Mouse (Mus musculus) cerebellum, postnatal 36 days (tissue): ENCODE results near the gene Ebf1.
A peak's percentile ranks its signal among the peaks of the same experiment; 100 is the strongest.

Source experiments
- DNase-seq, 2 experiments: peaks; one replicate each; pipeline ENCODE4 v3.0.0; 2021 to 2022; ENCODE audit warnings: mixed read lengths in 2 of 2

The Ebf1 gene

GRCm38 (mm10) chr11:44619131-44619886 lies 2.2 kb downstream of the Ebf1 start:
- peak in 1 of 2 experiments; percentile 40 for DNase-seq

- DNase-seq = no peak
Observed at GRCm38 (mm10) chr11:44619887-44620693, 3.0 kb downstream of the Ebf1 start.

- peak in 1 of 2 experiments; percentile 29 for DNase-seq
Observed at GRCm38 (mm10) chr11:44620694-44621446, 3.8 kb downstream of the Ebf1 start.

DNA sequence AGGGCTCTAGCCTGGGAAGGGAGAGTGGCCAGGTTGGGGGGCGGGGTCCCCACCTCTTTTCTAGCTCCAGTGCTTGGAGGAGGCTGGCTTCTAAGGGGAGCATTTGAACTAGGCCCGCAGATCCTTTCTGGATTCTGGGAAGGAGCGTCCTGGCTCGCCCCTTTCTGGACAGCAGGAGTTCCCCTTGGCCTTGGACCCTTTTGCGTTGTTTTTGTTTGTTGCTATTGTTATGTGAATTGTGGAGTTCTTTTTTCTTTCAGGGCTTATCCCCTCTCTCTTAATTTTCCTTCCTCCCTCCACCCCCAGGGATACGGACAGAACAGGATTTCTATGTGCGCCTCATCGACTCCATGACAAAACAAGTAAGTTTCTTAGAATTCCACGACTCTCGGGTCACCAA lies 4.5 kb downstream of the Ebf1 start:
- DNase-seq = no peak

DNA sequence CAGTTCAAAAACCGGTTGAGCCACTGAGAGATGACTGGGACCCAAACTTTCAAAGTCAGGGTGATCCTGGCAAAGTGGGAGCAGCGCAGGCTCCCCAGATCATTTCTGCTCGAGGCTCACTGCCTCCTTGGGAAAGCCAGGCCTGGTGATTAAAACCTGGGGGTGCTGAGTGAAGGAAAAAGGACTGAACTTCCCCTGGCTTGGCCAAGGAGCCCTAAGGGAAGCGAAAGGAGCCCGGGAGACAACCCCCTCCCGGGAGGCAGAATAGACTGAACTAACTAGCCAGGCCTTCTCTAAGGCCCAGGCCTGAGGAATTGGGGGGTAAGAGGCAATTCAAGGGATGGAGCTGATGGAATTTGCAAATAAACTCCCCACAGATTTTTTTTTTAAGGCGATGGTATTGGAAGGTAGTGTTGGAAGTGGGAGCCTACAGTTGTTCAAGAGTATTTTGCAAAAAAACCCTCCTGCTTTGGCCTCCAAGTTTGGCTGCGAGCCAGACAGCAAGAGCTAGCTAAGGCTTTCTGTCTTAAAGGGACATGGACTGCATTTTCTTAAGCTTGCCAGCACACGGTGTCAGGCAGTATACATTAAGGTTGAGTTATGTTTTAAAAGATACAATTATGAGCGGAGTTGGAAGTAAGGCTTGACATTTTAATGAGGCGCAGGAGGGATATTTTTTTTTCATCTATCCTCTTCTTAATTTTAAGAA lies 5.1 kb downstream of the Ebf1 start:
- peak; percentile 63 to 65 for DNase-seq

DNA sequence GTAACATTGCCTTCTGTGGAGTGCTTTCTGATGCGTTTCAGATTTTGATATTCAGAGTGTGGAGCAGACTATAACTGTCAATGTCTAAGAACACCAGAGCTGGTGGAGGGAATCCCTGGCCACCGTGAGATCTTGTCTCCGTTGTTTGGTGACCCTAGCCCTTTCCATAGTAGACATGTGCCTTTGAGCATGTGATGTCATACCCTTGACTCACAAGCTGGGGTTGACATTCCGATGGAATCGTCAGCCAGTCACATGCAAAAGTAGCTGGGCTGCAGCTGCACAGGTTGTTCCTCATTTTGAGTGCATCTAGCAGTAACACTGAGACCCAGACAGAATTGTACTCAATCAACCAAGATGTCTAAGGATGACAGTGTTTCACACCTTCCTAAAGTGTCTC lies 7.4 kb downstream of the Ebf1 start:
- DNase-seq = no peak

GRCm38 (mm10) chr11:44626065-44626464 lies 8.9 kb downstream of the Ebf1 start:
- peak; percentile 81 to 84 for DNase-seq

DNA sequence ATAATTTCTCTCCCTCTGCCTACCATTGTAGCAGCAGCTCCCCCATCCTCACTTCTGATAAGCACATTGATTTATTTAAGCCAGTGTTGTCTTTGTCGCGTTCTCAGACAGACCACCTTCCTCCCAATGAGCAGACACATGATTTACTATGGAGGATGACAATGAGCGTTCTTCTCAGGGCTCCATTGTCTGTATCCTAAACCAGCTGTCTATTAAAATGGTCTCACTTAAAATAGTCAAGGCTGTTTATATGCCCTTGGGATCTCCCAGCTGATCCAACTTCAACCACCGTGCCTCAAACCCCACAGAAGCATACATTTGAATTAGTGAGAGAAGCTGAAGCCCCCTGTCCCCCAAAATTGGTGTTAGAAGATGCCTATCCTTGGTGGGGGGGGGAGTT lies 11.3 kb downstream of the Ebf1 start:
- no peak for DNase-seq

- no peak for DNase-seq
Observed at GRCm38 (mm10) chr11:44632064-44632968, 15.2 kb downstream of the Ebf1 start.

GRCm38 (mm10) chr11:44633001-44633693 lies 16.0 kb downstream of the Ebf1 start:
- DNase-seq = no peak

DNA sequence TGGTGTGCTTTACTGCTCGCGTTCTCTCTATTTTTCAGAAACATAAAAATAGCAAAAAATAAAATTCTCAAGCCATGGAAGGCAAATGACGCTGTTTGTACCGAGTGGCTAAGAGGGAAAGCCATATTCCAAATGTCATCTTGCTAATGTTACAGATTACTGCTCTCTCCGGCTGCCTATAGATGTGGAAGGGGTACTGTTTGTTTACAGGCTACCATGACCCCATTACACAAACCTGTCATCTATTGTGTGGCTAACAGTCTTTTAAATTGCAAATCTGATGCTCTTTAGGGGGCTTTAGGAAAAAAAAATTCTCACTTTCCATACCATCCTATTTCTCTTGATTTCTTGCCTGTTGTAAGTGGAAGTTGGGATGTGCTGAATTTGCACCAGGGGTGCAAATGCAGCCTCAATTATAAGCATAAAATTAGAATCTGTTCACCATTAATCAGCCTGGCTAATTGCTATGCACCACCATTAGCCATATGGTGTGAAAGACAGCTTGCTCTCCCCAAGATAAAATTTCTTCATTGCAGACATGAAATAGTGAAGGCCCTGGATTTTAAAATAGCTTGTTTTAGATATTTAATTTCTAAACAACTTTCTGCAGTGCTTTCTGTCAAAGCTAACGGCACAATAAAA lies 17.6 kb downstream of the Ebf1 start:
- no peak for DNase-seq

- DNase-seq = no peak
Observed at GRCm38 (mm10) chr11:44636241-44636640, 19.1 kb downstream of the Ebf1 start.

GRCm38 (mm10) chr11:44638193-44638754 lies 21.2 kb downstream of the Ebf1 start:
- DNase-seq = peak in 1 of 2 experiments; percentile 48

GRCm38 (mm10) chr11:44641496-44641895 lies 24.4 kb downstream of the Ebf1 start:
- peak in 1 of 2 experiments; percentile 26 for DNase-seq

DNA sequence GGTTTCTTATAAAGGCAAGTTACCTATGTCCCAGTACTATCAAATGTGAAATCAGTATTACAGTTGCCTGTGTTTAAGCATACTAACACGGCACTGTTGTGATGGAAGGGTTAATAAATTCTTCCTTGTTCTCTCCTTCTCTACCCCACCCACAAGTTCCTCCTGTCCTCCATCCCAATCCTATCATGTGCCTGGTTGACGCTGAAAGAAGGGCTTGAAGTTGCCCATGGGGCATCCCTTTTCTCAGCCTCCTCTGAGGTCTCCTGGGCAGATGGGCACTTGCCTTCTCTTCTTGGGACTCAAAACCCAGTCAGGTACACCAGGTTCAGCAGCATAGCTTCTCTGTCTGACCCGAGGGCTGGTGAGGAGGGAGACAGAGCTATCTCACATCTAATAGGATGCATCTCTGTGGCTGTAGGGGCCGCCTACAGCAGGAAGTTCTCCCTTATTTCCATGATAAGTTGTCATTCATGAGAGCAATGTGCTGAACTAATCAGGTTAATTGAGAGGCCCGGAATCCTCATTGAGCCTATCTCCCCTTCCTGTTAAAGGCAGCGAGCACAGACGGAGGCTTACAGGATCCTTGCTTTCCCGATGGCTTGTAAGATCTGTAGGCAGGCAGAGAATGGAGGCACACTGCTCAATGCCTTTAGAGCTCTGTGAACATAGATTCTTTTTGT lies 37.4 kb downstream of the Ebf1 start:
- DNase-seq = no peak

- no peak for DNase-seq
Observed at GRCm38 (mm10) chr11:44655468-44655867, 38.4 kb downstream of the Ebf1 start.

GRCm38 (mm10) chr11:44656916-44657315 lies 39.8 kb downstream of the Ebf1 start:
- DNase-seq = no peak

DNA sequence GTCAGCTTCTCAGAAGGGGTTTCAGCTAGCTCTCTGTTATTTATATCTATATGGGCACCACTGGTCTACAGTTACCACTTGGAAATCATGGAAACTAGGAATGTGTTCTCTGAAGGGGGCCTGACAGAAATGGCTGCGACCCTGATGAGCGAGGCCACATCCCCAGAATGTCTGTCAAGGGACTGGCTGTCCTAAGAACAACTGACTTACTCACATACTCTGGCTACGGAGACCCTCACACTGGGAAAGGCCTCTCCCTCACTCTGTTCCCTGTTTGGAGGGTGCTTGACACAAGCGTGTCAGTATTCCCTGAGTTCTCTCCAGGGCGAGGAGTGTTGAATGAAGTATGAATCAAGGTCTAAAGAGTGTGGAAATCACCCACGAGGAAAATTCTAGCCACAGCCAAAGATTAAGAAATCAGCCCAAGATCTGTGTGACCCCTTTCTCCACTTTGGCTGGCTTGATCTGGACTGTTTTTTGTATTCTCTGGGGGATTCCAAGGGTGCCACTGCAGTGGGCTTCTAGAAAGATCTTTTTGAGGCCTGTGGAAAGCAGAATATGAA lies 40.8 kb downstream of the Ebf1 start:
- DNase-seq = no peak

DNA sequence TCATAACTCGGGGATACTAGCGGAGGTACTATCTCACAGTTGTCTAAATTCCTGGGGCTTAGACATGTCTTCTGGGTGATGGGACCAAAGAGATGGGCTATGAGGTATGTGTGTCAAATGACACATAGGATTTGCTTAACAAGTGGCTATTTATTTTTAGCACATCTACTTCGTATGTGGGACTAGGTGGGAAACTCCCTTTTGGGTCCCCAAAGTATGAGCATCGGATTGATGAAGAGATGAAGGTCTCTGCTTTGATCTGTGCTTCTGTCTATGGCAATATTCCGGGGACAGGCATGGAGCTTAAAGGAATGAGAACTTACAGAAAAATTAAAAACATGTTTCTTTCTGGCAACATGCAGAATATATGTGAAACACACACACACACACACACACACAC lies 44.8 kb downstream of the Ebf1 start:
- no peak for DNase-seq
